Mouse (Mus musculus): ENCODE measurements around the gene Cct8. TPM values are rescaled to one million over a fixed set of nuclear protein-coding genes. Genes with fewer than 3 reads are reported as not detected.

Gene Cct8
- polyA plus RNA-seq, 1 experiment = 4.6 TPM

DNA sequence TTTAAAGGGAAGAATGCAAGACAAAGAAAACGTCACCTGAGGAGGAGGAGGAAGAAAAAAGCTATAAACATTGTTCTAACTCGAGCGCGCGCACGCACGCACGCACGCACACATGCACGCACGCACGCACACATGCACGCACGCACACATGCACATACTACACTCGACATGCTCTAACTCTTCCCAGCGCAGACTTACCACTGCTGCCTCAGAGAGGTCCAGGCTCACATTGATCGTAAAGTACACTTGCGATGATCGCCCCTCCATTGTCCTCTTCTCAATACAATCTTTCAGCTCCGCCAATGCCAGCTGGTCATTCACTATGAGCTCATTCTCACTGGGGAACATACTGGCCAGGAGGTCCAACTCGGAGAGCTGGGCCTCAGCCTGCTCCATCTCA is 58.6 kb downstream of the Cct8 start:
- H3K27me3 ChIP-seq (ENCODE audit: control insufficient read depth, insufficient read depth, low read length) = no peaks in the 10 kb centered on the region
- no peak for TF ChIP-seq CTCF (IDR thresholded peaks at IDR 0.05; ENCODE audit: extremely low read depth, insufficient read length, insufficient replicate concordance, low read depth, low read length)
- no peak for TF ChIP-seq POLR2A (IDR thresholded peaks at IDR 0.05; ENCODE audit: low read depth, low read length)
- peaks cover 22% of the 10 kb centered on the region for H3K4me1 ChIP-seq (ENCODE audit: control insufficient read depth, insufficient read depth, insufficient read length, low read length)
- WGBS = 96% methylated on average over 21 of the region's 21 CpGs
- H3K36me3 ChIP-seq (ENCODE audit: control insufficient read depth, insufficient read depth, low read length) = peaks cover 10% of the 10 kb centered on the region
- H3K27ac ChIP-seq (ENCODE audit: insufficient read depth, low read depth, low read length) = no peak overlapping the region
- H3K4me3 ChIP-seq (ENCODE audit: low read depth, low read length) = no peak overlapping the region

DNA sequence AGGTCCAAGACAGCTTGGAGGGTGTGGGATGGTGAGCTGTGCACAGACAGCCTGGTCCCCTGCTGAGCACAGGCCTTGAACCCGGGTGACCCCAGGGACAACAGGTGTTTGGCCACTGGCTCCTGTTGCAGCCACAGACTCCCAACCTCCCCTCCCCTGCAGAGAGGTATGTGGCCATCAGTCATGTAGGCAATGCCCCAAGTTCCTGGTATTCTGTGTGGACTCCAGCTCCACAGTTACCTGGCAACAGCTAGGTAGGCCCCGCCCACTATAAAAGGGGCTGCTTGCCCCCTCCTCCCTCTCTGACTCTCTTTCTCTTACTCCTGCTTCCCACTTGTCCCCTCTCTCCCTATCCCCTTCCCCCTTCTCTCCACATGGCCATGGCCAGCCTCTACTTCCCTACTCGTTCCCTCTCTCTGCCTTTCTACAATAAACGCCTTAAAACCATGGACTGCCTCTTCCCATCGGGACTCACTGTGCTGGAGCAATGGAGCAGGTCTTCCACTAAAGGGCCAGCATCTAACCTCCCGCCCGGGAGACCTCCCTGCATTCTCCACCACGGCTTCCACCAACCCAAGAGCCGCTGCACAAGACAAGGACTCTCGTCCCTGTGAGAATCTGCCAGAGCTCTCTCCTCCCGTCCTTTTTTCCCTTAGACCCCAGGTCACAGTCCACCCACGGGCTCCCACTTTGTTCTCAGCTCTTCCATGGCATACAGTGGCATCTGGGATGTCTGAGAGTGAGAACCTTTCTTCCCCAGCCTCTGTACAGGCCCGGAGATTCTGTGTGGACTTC is 60.1 kb downstream of the Cct8 start:
- Histone ChIP-seq H3K36me3 (ENCODE audit: control insufficient read depth, insufficient read depth, low read length) (peaks cover 10% of the 10 kb centered on the region), H3K4me3 (ENCODE audit: low read depth, low read length) (no peak overlapping the region), H3K27ac (ENCODE audit: insufficient read depth, low read depth, low read length) (peak overlapping the region; percentile 93), H3K27me3 (ENCODE audit: control insufficient read depth, insufficient read depth, low read length) (no peaks in the 10 kb centered on the region), H3K4me1 (ENCODE audit: control insufficient read depth, insufficient read depth, insufficient read length, low read length) (peaks cover 12% of the 10 kb centered on the region)
- WGBS = 69% methylated on average over 13 of the region's 13 CpGs
- TF ChIP-seq CTCF (IDR thresholded peaks at IDR 0.05; ENCODE audit: extremely low read depth, insufficient read length, insufficient replicate concordance, low read depth, low read length) = no peak
- no peak for TF ChIP-seq POLR2A (IDR thresholded peaks at IDR 0.05; ENCODE audit: low read depth, low read length)

DNA sequence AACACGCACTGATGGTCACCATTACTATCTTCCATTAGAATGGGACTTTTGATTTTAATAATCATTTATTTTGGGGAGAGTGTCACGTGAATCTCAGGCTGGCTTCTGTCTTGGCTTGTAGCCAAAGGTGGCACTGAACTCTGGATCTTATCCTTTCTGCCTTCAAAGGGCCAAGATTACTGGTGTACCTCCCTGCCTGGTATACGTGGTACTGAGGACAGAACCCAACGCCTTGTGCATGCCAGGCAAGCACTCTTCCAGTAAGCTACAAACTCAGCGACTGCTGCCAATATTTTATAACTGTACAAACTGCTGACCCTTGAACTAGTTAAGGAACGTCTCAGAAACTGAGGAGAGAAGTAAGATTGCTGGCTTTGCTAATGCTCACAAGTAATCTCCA is 60.7 kb downstream of the Cct8 start:
- Histone ChIP-seq H3K4me3 (ENCODE audit: low read depth, low read length) (no peak overlapping the region), H3K27me3 (ENCODE audit: control insufficient read depth, insufficient read depth, low read length) (no peaks in the 10 kb centered on the region), H3K36me3 (ENCODE audit: control insufficient read depth, insufficient read depth, low read length) (peaks cover 10% of the 10 kb centered on the region), H3K4me1 (ENCODE audit: control insufficient read depth, insufficient read depth, insufficient read length, low read length) (peaks cover 12% of the 10 kb centered on the region), H3K27ac (ENCODE audit: insufficient read depth, low read depth, low read length) (peak overlapping the region; percentile 93)
- WGBS = 28% methylated on average over 6 of the region's 6 CpGs
- no peak for TF ChIP-seq CTCF (IDR thresholded peaks at IDR 0.05; ENCODE audit: extremely low read depth, insufficient read length, insufficient replicate concordance, low read depth, low read length)
- no peak for TF ChIP-seq POLR2A (IDR thresholded peaks at IDR 0.05; ENCODE audit: low read depth, low read length)

DNA sequence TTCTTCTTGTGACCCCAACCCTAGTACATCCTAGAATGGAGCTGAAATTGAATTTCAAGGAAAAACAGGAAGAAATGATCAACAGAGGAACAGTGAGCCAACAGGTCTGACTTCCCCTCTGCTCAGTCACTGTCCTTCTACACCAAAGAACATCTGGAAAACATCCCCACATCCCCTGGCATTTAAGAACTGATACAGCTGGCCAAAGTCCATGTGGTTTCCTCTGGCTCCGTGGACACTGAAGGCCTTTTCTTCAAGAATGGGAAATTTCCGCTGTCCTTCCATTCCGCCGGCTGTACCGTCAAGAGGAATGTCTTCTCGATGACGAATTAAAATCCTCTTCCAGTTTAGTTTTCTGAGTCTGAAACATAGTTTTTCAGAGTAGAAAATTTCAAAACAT is 61.4 kb downstream of the Cct8 start:
- Histone ChIP-seq H3K36me3 (ENCODE audit: control insufficient read depth, insufficient read depth, low read length) (peaks cover 10% of the 10 kb centered on the region), H3K27ac (ENCODE audit: insufficient read depth, low read depth, low read length) (peak overlapping the region; percentile 93; the same call in 1 of the 2 replicates), H3K4me1 (ENCODE audit: control insufficient read depth, insufficient read depth, insufficient read length, low read length) (peaks cover 12% of the 10 kb centered on the region), H3K4me3 (ENCODE audit: low read depth, low read length) (no peak overlapping the region), H3K27me3 (ENCODE audit: control insufficient read depth, insufficient read depth, low read length) (no peaks in the 10 kb centered on the region)
- 81% methylated on average over 7 of the region's 7 CpGs for WGBS
- TF ChIP-seq CTCF (IDR thresholded peaks at IDR 0.05; ENCODE audit: extremely low read depth, insufficient read length, insufficient replicate concordance, low read depth, low read length) (no peak), POLR2A (IDR thresholded peaks at IDR 0.05; ENCODE audit: low read depth, low read length) (no peak)

Other genes starting within 250 kb of the Cct8 start
- 3.8 and 3.9 TPM in 2 replicates for gene N6amt1, start 141.7 kb downstream of the Cct8 start, polyA plus RNA-seq (2012; rRNA removed)
- 1.3 and 2.2 TPM in 2 replicates for gene Ltn1, start 63.3 kb downstream of the Cct8 start, polyA plus RNA-seq (2012; rRNA removed)
- gene Rwdd2b, start 55.3 kb downstream of the Cct8 start, polyA plus RNA-seq (2012; rRNA removed) = 10.2 and 33.3 TPM in 2 replicates
- 5.4 and 10.0 TPM in 2 replicates for gene Usp16, start 41.2 kb downstream of the Cct8 start, polyA plus RNA-seq (2012; rRNA removed)
- gene Map3k7cl, start 57.5 kb upstream of the Cct8 start, polyA plus RNA-seq (2012; rRNA removed) = 0.19 and 0.39 TPM in 2 replicates
- 4.9 and 29.1 TPM in 2 replicates for gene Bach1, start 203.1 kb upstream of the Cct8 start, polyA plus RNA-seq (2012; rRNA removed)